Mouse (Mus musculus) brain, adult 10 weeks (tissue): ENCODE data around the gene Olfr1240. TPM values are rescaled to one million over a fixed set of nuclear protein-coding genes. Genes with fewer than 3 reads are reported as not detected.

Experiments
- polyA plus RNA-seq: library from polyadenylated mRNA; stranded (reverse); fragments of 350-450 nt; fragmentation: Illumina TruSeq; extraction: RNeasy Lipid Tissue Mini Kit (QIAGEN cat#74804); gene quantifications from one replicate; pipeline ENCODE4 v1.2.3, GENCODE M21; 2015; ENCODE audit warnings: low read depth, low replicate concordance

Gene Olfr1240
- not detected for polyA plus RNA-seq

DNA sequence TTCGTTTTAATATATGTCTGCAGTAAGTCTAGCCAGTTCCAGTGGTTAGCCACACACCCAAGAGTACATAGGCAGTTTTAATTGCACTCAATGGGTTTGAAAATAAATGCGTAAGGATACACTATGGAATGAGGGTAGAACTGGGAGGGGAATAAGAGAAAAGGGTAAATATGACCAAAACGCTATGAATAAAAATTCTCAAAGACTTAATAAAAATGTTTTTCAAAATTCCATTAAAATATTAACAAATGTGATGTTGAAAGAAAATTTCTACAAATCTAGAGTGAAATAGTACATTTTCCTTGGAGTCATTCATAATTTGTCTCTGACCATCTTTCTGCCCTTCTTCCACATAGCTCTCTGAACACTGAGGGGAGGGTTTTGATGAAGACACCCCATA lies at the start of gene Olfr1240:
Gene Olfr1240 (minus strand): TSS at position 101 of the 400 bp plus-strand sequence.

DNA sequence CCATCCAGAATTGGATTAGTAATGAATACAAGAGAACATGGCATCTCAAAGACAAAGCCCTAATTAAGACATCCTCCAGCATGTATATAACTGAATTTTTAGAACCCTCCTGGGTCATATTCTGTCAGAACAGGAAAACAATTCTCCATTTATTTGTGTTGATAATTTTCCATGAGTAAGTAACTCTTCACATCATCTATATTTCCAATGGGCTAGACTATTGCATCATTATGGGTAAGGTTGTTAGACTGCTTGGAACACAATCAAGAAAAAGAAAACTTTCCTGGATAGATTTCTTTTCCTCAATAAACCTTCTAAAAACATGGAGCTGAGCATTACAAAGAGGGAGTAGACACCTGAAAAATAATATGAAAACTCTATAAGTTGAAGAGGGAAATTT lies 44.2 kb upstream of the Olfr1240 start, which contains the start of gene Olfr1241:
Gene Olfr1241 (minus strand): TSS at position 101 of the 400 bp plus-strand sequence.

DNA sequence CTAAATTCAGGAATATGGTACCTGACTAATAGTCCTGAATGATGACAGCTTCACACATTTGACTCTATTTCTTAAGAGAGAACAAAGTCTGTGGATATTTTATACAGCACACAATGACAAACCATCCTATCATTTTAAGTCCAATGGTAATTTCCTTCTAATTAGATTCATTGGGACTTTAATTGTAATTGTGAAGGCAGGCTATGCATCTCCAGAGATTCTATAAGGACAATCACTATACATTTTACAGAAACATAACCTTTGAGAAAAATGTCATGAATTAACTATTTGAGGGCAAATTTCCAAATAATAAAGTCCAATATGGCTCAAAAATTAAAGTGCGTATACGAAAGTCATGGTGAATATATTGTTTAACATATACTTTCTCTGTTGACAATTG lies 22.5 kb downstream of the Olfr1240 start, which contains the start of gene Olfr1239:
Gene Olfr1239 (minus strand): TSS at position 101 of the 400 bp plus-strand sequence.

DNA sequence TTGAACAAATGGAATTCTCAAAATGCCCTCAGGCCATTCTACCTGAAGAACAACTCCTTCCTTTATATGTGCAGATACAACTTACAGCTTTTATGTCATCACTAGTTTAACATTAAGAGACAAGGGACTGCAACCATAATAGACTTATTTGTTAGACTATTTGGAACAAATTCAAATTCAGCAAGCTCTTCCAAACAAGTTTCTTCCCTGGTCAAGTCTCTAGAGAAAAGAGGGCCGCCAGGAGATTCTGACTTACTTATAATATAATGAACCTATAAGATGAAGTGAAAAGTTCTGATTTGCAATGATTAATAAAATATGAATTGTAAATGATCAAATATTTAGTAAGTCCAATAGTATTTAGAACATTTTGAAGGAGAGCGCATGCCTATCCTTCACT lies 33.2 kb downstream of the Olfr1240 start, which contains the start of gene Olfr1238:
Gene Olfr1238 (minus strand): TSS at position 101 of the 400 bp plus-strand sequence.

Other genes starting within 250 kb of the Olfr1240 start
- gene Olfr1226, start 243.0 kb downstream of the Olfr1240 start, polyA plus RNA-seq: not detected
- gene Olfr1228, start 188.9 kb downstream of the Olfr1240 start, polyA plus RNA-seq: not detected
- not detected for gene Olfr1229, start 155.0 kb downstream of the Olfr1240 start, polyA plus RNA-seq
- not detected for gene Olfr1230, start 145.7 kb downstream of the Olfr1240 start, polyA plus RNA-seq
- not detected for gene Olfr1231, start 135.9 kb downstream of the Olfr1240 start, polyA plus RNA-seq
- gene Olfr1232, start 113.3 kb downstream of the Olfr1240 start, polyA plus RNA-seq: not detected
- gene Olfr1233, start 100.6 kb downstream of the Olfr1240 start, polyA plus RNA-seq: not detected
- gene Olfr1234, start 78.1 kb downstream of the Olfr1240 start, polyA plus RNA-seq: not detected
- not detected for gene Olfr1238, start 33.3 kb downstream of the Olfr1240 start, polyA plus RNA-seq
- gene Olfr1239, start 22.6 kb downstream of the Olfr1240 start, polyA plus RNA-seq: not detected
- gene Olfr1241, start 44.1 kb upstream of the Olfr1240 start, polyA plus RNA-seq: not detected
- gene Olfr1242, start 55.3 kb upstream of the Olfr1240 start, polyA plus RNA-seq: not detected
- not detected for gene Olfr1243, start 88.5 kb upstream of the Olfr1240 start, polyA plus RNA-seq
- gene Olfr1245, start 135.4 kb upstream of the Olfr1240 start, polyA plus RNA-seq: not detected
- gene Olfr1246, start 150.2 kb upstream of the Olfr1240 start, polyA plus RNA-seq: not detected
- gene Olfr1247, start 171.1 kb upstream of the Olfr1240 start, polyA plus RNA-seq: not detected
- gene Olfr1248, start 175.2 kb upstream of the Olfr1240 start, polyA plus RNA-seq: not detected
- not detected for gene Olfr1249, start 192.0 kb upstream of the Olfr1240 start, polyA plus RNA-seq
- not detected for gene Olfr1250, start 218.5 kb upstream of the Olfr1240 start, polyA plus RNA-seq
- gene Olfr1251, start 228.9 kb upstream of the Olfr1240 start, polyA plus RNA-seq: not detected